Mouse (Mus musculus) thymus, adult 18-20 months (tissue): ENCODE measurements around the gene A730015C16Rik.

ENCODE experiments used
- DNase-seq, 2 experiments: peaks; one replicate each; pipeline ENCODE4 v3.0.0; 2022; ENCODE audit warnings: mixed read lengths in 2 of 2

The A730015C16Rik gene

DNA sequence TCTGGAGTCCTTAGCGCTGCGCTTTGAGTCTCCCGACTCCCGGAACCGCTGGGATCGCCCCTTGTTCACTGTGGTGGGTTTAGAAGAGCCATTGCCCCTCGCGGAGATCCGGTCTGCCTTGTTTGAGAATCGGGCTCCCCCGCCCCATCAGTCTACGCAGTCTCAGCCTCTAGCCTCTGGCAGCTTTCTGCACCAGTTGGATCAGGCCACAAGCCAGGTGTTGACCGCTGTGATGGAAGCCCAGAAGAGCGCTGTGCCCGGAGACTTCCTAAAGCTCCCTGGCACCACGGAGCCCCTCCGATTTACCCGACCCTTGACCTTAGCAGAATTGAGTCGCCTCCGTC lies at the start of gene A730015C16Rik:
TSS of gene A730015C16Rik (minus strand) at position 115 of the 344 bp plus-strand sequence.
- DNase-seq, result peak in 1 of 2 experiments; percentile 11

DNA sequence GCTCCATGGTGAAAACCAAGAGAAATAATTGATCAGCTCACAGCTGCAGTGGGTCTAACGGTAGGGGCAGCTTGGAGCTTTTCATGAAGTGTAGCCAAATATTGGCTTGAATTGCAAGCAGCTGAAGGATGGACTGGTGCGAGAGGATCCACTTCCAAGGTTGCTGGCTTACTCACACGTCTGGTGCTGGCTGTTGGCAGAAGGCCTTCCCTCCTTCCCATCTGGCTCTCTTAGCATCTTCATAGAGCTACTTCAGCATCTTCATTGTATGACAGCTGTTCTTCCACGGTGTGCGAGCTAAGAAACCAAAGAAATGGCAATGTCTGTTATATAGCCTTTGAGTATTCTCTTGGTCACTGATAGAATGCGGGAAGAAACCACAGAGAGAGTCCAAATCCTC lies 42.5 kb upstream of the A730015C16Rik start:
- no peak for DNase-seq

DNA sequence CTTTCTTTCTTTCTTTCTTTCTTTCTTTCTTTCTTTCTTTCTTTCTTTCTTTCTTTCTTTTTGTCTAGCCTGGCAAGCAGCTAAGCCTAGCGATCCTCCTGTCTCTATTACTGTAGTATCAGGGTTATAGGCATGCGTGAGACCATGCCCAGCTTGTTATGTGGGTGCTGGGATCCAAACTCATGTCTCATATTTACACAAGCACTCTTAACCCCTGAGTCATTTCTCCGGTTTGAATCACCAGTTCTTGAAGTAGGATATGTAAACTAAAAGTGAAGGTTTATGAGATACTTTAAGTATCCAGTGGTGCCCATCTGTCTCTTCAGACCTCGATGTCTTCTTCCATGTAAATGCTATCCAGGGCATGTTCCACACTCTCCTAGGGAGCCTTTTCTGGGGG lies 39.0 kb upstream of the A730015C16Rik start:
- no peak for DNase-seq

DNA sequence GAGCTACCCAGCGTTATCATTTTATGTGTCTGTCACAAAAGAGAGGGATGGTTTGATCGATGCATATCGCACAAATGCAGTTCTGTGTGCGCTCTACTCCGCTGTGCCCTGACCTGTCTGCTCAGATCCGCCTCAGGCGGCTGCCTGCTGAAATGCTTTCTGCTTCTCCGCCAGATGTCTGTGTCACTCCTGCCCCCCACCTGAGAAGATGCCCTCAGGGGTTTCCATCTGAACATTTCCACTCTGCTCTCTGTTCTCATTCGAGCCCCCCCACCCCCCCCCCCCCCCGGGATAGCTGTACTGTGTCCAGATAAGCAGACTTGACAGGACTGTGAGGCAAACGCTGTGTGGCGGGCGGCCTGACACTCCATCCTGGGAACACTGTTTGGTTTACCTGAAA lies 35.4 kb upstream of the A730015C16Rik start:
- no peak for DNase-seq

DNA sequence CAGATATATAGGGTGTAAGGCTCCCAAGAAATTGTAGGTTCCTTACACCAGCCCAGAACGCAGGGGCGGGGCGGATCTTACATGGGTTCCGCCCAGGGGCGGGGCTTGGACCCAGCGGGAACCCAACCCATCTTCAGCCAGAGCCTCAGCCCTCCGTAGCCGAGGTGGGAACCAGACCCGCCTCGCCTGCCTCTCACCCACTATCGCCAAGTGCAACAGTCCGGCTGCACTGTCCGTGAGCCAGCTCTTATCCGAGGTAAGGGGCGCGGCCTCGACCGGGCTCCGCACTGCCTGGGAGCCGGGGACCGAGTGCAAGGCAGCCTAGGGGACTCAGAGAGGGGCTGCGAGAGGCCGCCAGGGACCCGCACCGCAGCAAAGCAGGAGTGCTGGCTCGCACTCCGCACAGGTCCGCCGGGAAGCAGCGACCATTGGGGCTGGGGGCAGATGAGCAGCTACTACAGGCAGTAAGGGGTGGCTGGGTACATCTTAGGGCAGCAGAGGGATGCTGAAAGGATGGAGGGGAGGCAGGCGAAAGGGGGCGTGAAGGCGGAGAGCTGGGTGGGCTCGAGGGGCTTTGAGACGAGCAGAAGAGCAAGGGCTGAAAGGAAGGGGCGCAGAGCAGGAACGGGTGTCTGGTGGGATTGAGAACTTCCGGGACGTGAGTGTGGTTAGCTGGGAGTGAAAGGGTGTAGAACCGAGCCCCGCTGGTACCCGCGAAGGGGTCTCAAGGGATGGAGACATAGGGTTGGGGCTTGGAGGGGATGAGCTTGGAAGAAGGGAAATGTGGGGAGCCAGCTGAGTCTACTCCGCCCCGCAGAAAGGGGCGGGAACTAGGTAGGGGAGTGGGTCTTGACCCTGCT lies 30.8 kb upstream of the A730015C16Rik start, which contains the start of gene Rab3b:
TSS of gene Rab3b (plus strand) at position 101 of the 860 bp plus-strand sequence.
- DNase-seq, result peak; percentile 8 to 11

DNA sequence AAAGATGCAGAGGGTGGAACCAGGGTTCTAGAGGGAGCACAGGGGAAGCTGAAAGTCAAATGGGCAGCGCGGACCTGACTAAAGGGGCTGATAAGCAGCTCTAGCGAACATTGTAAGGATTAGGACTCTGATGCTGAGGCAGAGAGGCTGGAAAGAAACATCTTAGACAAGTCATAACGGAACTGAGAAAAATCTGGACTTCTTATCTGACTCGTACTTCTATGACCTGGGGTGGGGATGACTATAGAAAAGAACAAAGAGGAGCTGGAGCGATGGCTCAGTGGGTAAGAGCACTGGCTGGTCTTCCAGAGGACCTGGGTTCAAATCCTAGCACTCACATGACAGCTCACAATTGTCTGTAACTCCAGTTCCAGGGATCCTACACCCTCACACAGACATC lies 29.5 kb upstream of the A730015C16Rik start:
- no peak for DNase-seq

DNA sequence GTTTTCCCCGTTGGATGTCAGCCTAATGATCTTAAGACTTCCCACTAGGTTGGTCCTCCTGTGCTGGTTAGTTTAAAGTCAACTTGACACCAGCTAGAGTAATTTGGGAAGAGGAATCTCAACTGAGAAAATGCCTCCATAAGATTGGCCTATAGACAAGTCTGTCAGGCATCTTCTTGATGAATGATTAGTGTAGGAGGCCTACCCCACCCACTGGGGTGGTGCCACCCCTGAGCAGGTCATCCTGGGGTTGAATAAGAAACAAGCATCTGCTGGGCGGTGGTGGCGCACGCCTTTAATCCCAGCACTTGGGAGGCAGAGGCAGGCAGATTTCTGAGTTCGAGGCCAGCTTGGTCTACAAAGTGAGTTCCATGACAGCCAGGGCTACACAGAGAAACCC lies 25.3 kb upstream of the A730015C16Rik start:
- DNase-seq, result no peak

DNA sequence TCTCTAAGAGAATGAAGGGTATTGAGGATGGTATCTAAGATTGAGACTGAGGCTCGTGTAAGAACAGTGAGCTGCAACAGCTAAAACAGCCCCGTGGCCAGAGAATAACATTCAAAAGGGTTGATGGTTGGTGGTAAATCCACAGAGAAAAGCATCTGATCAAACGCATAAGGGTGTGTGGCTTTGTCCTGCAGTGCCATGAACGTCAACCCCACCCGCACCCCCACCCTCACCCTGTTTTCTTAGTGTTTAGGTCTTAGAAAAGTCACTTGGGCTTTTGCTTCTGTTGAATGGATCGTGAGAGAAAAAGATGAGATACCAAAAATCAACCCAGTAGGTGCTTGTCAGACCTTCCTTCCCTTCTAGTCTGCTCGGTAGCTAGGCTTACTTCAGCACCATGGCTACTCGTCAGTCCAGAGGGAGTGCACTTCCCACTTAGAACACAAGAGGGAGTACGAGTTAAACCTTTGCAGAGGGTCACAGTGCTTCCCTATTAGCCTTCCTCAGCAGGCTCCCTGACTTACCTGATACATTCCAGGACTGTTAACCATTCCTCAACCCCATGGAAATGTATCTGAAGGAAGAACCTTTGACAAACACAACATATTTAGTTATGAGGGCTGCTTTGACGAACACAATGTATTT lies 21.4 kb upstream of the A730015C16Rik start:
- peak in 1 of 2 experiments; percentile 27 for DNase-seq

DNA sequence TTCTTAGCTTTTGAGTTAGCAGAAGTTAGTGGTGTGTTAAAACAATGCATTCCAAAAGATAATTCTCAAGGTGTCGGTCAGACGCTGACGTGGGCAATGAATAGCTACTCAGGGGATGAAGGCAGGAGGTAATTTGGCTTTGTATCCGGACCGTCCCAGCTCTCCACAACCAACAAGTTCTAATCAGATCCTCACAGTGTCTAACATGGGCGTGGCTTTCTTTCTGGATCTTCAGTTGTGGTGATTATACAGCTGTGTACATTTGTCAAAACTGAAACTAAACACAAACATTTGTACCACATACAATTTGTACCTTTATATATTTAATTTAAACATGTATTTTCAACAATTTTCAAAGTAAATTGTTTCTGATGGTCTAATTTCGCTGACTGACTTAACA lies 18.4 kb upstream of the A730015C16Rik start:
- DNase-seq, result no peak

DNA sequence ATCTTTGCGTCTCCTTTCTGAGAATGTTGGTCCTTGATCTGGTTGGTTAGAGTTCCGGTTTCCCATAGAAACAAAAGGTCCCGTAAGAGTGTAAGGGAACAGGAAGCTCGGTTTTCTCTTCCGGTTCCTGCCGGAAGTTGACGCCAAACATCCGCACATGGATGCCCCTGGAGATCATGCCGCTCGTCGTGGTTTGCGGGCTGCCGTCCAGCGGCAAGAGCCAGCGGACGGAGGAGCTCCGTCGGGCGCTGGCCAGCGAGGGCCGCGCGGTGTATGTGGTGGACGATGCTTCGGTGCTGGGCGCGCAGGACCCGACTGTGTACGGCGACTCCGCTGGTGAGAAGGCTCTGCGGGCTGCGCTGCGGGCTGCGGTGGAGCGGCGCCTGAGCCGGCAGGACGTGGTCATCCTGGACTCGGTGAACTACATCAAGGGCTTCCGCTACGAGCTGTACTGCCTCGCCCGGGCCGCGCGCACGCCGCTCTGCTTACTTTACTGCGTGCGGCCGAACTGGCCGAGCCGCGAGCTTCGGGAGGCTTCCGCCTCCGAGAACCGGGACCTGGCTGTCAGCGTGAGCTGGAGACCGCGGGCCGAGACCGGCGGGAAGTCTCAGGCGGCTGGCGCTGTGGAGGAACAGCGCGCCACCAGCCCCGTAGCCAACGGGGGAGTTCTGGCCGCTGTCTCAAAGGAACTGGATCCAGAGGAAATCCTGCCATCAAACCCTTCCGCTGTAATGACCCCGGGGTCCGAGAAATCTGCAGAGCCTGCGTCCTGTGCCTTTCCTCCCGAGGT lies 509 bp downstream of the A730015C16Rik start, which contains the start of gene Kti12:
TSS of gene Kti12 (plus strand) at position 71 of the 790 bp plus-strand sequence.
- peak; percentile 53 to 71 for DNase-seq

DNA sequence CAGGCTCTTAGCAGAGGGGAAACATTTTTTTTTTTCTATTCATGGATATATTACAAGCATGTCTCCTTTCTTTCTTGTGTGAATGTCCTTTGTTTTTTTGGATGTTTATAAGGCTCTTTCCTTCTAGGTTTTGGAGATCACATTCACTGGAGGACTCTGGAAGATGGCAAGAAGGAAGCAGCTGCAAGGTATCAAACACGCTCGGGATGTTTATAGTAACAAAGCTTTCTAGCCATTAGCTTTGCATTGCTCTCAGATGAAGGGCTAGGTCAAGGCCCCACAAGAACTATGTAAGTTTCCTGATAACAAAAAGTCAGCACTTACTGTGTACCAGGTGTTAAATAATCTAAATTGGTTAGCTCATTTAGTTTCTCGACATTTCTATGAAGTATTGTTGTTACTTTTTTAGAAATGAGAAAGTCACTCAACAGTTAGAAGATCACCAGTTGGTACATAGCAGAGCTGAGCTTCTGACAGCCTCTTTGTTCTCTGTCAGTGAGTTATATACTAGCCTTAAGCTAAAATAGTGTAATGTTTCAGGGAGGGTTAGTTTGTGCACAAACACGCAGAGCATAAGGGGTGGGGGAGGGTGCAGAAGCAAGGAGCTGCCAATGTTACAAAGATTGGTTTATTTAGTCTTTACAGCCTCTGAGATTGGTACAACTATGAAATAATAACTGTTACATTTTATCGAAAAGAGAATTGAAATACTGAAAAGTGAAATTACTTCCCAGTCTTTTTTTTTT lies 2.4 kb downstream of the A730015C16Rik start:
- no peak for DNase-seq

DNA sequence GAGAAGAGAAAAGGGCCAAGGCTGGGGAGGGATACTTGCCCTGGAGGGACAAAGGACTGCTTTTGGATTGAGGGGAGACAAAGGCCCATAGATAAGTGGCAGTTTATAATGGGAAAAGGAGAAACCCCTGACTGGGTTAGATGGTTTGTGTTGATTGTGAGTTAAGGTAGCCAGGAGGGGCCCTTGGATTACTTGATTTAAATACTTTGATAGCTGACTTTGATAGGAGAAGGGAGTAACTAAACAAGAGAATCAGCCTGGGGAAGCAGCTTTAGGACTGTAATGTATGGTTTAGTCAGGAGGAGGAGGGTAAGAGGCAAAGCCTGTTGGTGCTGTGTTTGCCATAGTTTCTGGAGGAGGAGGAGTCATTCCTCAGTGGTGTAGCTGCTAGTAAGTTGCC lies 5.1 kb downstream of the A730015C16Rik start:
- no peak for DNase-seq

DNA sequence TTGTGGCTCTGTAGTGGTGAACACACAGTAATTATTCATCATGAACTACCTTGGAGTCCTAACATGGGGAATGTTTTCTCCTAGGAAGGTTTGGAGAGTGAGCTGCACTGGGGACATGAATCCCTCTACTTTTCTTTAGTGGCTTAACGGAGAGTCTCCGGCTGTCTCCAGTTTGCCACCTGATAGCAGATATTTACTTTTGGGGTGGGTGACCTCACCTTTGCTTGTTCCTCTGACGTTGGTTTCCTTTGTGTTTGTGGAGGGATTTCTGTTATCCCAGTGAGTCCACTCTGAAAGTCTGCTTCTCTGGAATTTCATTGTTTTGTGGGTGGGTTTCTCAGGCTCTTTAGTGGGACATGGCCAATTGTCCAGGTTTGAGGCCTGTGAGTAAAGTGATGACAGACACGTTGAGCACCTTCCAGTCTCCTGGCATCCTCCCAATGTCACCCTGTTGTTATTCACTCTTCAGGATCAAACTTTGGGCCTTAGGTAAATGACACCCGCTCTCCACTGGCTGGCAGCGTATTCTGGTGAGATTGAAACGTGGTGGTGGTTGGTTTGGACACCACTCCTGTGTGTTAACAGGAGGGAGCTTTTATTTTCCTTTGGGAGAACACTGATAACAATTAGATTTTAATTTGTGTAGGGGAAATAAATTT lies 6.4 kb downstream of the A730015C16Rik start:
- no peak for DNase-seq

DNA sequence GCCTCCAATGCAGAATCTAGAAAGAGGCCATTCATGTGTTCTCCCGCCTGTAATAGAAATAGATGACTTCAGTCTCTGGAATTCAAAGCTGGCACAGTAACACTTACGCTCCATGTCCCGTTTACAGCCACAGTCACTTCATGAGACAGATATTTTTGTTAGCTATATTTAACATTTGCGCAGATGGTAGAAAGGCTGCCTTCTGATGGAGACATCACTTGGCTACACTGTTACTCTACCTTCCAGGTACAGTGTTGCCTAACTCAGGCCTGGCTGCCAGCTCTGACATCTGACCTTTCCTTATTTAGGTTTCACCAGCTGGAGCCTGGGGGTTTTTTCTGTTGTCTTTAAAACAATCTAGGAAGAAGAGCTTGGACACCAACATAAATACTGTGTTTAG lies 10.4 kb downstream of the A730015C16Rik start:
- DNase-seq, result no peak

DNA sequence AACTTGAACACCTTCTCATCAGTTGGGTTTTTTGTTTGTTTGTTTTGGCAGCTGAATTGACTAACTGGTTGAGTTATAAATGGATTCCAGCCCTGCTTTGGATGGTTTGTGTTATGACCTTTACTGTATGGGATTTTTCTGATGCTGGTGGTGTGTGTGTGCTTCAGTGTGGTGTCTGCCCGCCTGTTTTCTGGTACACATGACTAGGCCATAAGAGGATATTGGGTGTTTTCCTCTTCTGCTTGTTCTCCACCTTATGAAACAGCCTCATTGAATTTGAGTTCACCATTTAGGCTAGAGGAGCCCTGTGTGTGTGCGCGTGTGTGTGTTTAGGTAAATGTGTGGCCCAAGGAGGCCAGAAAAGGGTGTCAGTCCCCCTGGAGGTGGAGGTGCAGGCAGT lies 12.9 kb downstream of the A730015C16Rik start:
- DNase-seq, result no peak

DNA sequence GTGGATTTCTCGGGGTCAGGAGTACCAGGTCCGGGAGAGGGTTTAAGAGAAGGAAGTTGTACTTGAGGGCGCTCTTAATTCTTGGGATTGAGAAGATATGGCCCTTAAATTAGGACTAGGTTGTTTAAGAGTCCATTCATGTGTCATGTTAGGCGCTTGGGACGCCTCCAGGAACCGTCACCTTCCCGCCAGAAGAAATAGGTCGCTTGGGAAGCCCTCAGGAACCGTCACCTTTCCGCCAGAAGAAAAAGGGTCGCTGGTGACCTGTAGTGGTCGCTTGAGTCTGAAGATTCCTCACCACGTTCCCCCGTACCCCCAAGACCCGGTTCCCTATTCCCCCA lies 13.5 kb downstream of the A730015C16Rik start:
- peak; percentile 4 to 19 for DNase-seq

DNA sequence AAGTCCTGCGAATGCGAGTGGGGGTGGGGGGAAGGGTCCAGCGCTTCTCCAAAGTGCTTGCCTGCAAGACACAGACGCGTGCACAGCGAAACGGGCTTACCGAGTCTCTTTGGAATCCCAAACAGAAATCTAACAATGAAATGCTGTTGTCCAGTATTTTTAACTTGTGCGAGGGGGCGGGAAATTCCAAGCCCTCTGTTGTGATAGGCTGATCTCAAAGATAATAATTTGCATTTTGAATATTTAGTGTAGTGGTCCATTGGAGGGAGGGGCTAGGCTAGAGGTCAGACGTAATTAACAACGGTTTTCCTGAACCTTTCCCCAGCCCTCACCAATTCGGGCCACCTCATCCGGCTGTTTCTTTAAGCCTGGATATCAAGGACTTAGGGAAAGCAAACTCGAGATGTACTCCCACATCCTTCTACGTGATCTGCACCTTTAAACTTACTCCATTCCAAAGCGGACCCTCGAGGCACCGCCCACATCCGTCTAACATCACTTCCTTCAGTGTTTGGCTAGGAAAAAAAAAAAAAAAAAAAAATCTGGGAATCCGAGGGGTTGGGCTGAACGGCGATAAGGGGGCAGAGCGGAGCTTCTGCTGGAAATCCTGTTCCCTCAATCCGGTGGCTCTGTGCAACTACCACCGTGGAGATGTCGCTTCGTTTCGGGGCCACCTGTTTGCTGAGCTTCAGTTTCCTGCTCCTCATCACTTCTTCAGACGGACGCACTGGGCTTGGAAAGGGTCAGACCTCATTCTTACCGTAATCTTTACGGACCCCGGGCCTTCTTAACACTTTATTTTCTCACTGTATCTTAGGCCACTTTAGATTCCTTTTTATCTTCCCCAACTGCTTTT lies 14.1 kb downstream of the A730015C16Rik start, which contains the start of gene Txndc12:
TSS of gene Txndc12 (plus strand) at position 487 of the 856 bp plus-strand sequence.
- DNase-seq, result peak; percentile 64 to 77

DNA sequence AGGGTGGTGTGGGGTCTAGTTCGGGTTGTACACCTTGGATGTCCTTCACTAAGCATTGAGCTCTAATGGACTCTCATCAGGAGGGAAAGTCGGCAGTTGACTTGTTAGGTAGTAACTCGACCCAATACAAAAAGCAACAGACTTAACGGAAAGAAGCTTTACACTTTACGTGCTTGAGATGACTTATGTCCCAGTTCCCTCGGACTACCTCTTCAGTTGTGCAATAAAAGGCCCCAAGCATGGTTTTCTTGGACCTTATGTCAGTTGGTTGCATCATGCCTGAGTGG lies 14.6 kb downstream of the A730015C16Rik start:
- DNase-seq, result no peak

DNA sequence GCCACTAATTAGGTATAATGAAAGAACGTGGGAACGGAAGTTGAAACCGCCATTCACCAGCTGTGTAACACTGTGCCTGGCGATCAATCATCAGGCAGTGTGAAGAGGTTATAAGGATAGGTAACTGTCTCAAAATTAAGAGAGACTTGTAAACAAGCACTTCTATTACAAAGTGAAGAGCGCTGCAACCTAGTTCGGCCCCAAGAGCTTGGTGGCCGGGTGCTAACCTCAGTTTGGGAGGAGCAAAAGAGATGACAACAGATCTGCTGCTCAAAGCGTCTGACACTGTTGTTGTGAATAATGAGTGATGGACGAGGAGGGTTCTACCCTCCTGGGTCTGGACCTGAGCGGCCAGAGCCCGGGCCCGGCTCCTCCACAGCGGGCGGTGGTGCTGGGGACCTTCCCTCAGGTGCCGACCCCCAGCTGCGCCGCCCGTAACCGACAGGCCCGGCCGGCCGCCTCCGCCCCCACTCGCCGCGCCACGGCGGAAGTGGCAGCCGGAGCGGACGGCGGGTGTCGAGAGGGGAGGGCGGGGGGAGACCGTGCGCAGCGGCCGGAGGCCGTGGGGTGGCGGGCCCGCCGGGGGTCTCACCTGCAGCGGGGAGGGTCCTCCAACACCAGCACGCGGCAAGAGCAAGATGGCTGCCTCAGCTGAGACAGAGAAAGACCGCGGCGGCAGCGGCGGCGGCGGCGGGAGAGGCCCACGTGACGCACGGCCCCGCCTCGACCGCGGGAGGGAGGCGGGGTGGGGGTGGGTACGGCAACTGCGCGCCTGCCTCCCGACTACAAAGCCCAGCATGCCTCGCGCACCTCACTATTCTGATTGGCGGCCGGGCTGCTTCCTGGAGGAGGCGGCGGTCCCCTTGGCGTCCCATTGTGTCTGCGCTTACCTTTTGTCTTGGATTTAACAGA lies 15.2 kb downstream of the A730015C16Rik start, which contains the start of gene Btf3l4:
TSS of gene Btf3l4 (minus strand) at position 699 of the 912 bp plus-strand sequence.
- DNase-seq, result peak; percentile 82 to 87

DNA sequence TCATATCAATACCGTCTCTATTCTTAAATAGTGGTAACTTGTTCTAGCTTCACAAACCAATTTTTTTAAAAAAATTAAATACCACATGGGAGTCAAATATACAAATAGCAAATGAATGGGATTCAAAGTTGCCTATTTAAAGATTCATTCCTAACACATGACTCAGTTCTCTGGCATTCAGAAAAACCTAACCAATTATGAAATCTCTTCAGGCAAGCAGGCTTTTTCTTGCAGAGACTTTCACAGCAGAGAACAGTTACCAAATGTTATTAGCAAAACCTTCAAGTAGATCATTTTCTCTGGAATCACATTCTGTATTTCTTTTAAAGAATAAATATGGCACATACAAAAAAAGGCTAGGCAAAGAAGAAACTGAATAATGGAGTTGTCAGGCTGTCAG lies 17.7 kb downstream of the A730015C16Rik start:
- DNase-seq, result no peak
